Mouse (Mus musculus) Patski (cell line): ENCODE data around the gene Bank1. TPM values are rescaled to one million over a fixed set of nuclear protein-coding genes. Genes with fewer than 3 reads are reported as not detected.

Source experiments
- ATAC-seq: fragments of 100-300 bp; one replicate; pipeline ENCODE4 v1.8.0; 2021
- CTCF ChIA-PET: fragments of 350-600 bp; sonication (Branson Sonifier 250); formaldehyde crosslinking; loops from one replicate; lab custom pipeline; 2022; ENCODE audit warnings: inconsistent platforms; lab: Charles Lee
- POLR2A ChIA-PET: fragments of 350-600 bp; sonication (Branson Sonifier 250); formaldehyde crosslinking; loops from one replicate; lab custom pipeline; 2022; ENCODE audit warnings: antibody characterized with exemption, inconsistent platforms; lab: Charles Lee
- DNase-seq: peaks from one replicate; pipeline ENCODE4 v3.0.0-alpha.2; 2011; ENCODE audit warnings: low read depth, low spot score
- H3K27me3 ChIP-seq: fragments of 371-371 bp; one replicate; pipeline ENCODE4 v1.5.1; 2021
- CTCF ChIP-seq: fragments of 100-300 bp; IDR thresholded peaks from one replicate; pipeline ENCODE4 v1.5.1; 2021
- in situ Hi-C: fragments of 300-500 bp; cut with MboI; formaldehyde crosslinking; loops from 3 replicates; pipeline ENCODE4 v1.11.1; 2018; ENCODE audit warnings: low pct_unique_long_range_greater_than_20kb, mixed read lengths
- polyA plus RNA-seq: library from polyadenylated mRNA; unstranded; gene quantifications from one replicate; pipeline ENCODE4 v1.2.3, GENCODE M21; 2021

Gene Bank1
- polyA plus RNA-seq, 1 experiment from 2014 or later: 0.28 TPM

DNA sequence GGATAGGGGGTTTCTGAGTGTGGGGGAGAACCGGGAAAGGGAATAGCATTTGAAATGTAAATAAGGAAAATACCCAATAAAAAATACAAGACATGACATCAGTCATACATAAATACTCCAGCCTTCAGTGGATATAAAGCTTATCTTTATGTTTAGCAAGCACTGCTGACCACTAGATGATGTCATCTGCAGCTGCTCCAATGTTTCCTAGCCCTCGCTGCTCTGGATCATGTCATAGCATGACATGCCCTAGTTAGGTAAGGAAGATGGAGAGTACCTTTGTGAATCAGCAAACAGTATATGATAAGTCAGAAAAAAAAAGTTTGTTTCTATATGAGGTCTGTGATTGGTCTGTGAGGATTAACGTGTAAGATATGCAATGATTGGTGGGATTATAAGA lies 68.1 kb downstream of the Bank1 start:
- no peak for TF ChIP-seq CTCF
- ChIA-PET POLR2A (no interaction called here), CTCF (interaction anchor here (1.3 to 1.4 kb wide), 2 partner anchors 13 to 49 kb away, joined by 3 to 5 read pairs; no protein-coding TSS in a partner anchor)
- no peaks in the 10 kb centered on the region for H3K27me3 ChIP-seq
- DNase-seq (no peak), ATAC-seq (no peak)
- in situ Hi-C loops: loop anchor here (25.0 kb wide), 1 partner anchor 1505 kb away; no protein-coding TSS in a partner anchor

DNA sequence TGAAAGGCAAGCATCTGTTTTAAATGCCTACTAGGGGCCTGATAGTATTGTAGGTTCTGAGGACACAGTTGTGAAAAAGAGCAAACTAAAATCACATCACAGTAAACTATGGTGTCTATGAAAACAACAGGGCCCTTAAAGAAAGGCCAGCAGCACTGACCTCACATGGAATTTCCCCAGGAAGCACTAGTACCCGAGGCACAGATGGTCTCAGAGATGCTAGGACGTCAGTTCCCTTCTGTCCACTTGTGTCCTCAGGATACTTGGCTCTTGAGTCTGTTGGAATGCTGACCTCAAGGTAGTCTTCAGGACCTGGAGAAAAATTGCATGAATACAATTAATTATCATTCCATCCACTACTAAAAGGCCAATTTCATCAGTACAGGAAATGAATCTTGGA lies 71.2 kb downstream of the Bank1 start:
- ATAC-seq (no peak), DNase-seq (no peak)
- CTCF ChIA-PET: interaction anchor here (1.4 kb wide), 1 partner anchor 13 kb away, joined by 4 read pairs; no protein-coding TSS in a partner anchor

DNA sequence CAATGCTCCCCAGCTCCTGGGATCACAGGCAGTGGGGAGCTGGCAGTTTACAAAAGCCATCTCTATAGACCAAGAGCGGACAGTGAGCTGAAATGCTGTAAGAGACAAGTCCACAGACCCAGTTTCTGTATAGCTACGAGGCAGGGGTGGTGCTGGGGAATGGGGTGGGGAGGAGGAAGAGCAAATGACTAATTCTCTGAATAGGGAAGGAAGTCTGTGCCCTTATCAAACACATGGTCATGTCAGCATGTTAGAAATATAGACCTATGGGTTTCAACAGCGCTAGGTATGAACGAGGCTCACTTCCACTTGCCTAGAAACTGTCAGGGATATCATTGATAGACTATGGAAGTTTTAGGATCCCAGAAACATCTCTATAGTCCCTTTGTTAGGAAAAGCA lies 73.0 kb downstream of the Bank1 start:
- no peak for ATAC-seq
- ChIA-PET POLR2A (no interaction called here), CTCF (no interaction called here)
- TF ChIP-seq CTCF: no peak
- in situ Hi-C loops: loop anchor here (25.0 kb wide), 1 partner anchor 1509 kb away; no protein-coding TSS in a partner anchor
- no peak for DNase-seq
- H3K27me3 ChIP-seq: no peaks in the 10 kb centered on the region

More for the DNA sequence above, 71.2 kb downstream of the Bank1 start:
- POLR2A ChIA-PET: no interaction called here
- in situ Hi-C loops: loop anchor here (25.0 kb wide), 1 partner anchor 1508 kb away; no protein-coding TSS in a partner anchor
- H3K27me3 ChIP-seq: no peaks in the 10 kb centered on the region
- TF ChIP-seq CTCF: no peak

DNA sequence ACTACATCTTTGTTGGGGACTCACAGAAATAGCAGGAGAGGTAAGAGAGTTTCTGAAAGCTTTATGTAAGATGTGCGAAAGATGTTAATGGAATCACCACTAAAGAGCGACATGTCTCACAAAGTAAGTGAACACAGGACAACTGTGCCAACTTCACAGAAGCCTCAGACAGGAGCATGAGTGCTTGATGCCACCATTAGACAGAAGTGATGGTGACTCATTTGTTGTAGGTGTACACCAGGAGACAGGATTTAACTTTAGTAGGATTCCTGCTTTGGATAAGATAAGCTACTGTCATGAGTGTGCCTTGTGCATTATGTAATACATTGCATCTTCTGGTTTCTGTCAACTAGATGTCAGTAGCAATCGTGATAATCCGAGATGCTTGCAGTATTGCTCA lies 74.3 kb downstream of the Bank1 start:
- H3K27me3 ChIP-seq: no peaks in the 10 kb centered on the region
- ChIA-PET POLR2A (no interaction called here), CTCF (interaction anchor here (0.9 kb wide), 1 partner anchor 162 kb away, joined by 3 read pairs; no protein-coding TSS in a partner anchor)
- DNase-seq (no peak), ATAC-seq (no peak)
- in situ Hi-C loops: loop anchor here (25.0 kb wide), 1 partner anchor 1511 kb away; no protein-coding TSS in a partner anchor
- TF ChIP-seq CTCF: no peak

DNA sequence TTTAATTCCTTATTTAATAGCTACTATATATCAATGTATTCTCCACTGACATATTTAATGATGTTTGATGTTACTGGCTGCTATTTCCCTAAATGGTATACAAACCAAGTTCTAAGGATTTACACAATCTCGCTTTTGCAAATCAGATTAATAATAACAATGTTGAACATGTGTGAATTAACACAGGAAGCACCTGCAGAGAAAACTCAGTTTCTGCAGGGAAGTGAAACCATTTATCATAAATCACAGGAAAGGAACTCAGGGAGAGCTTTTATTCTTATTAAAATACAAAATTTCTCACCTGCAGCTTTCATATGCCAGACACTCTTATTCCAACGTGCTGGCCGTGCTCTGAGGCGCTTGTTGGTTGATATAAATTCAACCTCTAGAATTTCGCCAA lies 78.5 kb downstream of the Bank1 start:
- in situ Hi-C loops: no loop called here
- H3K27me3 ChIP-seq: no peaks in the 10 kb centered on the region
- no peak for ATAC-seq
- no peak for DNase-seq
- ChIA-PET CTCF (interaction anchor here (1.6 kb wide), 1 partner anchor 9 kb away, joined by 5 read pairs; no protein-coding TSS in a partner anchor), POLR2A (no interaction called here)
- TF ChIP-seq CTCF: no peak

DNA sequence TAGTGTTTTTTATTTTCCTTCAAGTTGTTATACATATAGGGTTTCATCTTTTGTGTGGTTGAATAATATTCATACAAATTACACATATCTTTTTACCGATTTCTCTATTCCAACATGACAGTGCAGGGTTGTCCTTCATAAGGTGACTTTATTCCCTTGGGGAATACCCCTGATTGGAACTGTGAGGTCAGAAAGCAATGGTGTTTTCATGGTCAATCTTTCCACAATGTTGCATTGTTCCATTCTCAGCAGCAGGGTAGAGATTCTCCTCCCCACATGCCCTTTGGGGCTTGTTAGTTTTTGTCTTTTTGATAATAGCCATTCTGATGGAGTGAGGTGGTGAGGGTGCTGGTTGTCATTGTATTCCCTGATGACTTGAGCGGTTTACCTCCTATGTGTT lies 80.9 kb downstream of the Bank1 start:
- POLR2A ChIA-PET: no interaction called here
- CTCF ChIA-PET: interaction anchor here (1.3 to 1.6 kb wide), 2 partner anchors 10 to 12 kb away, joined by 4 to 5 read pairs; no protein-coding TSS in a partner anchor
- ATAC-seq: no peak
- no peak for DNase-seq
- TF ChIP-seq CTCF: no peak
- H3K27me3 ChIP-seq: no peaks in the 10 kb centered on the region
- in situ Hi-C loops: no loop called here

DNA sequence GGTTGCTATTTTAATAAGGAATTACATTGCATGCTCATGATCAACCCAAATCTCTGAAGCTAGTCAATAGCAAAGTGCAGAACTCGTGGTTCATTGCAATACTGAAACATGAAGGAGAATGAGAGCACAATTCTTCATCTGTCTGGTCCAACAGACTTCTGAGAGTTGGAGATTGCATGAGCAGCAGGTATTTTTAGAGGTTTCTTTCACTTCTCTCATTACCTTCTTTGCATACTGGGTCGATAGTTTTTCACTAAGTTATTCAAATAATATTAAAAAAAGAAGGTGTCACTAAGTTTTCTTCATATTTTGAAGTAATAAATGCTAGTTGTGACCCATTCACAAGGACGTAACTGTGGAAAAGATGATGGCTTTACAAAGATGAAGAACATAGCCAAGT lies 87.1 kb downstream of the Bank1 start:
- ATAC-seq (no peak), DNase-seq (no peak)
- TF ChIP-seq CTCF: no peak
- in situ Hi-C loops: no loop called here
- POLR2A ChIA-PET: interaction anchor here (0.6 kb wide), 1 partner anchor 310 kb away, joined by 3 read pairs; no protein-coding TSS in a partner anchor
- no peaks in the 10 kb centered on the region for H3K27me3 ChIP-seq
- CTCF ChIA-PET: no interaction called here

DNA sequence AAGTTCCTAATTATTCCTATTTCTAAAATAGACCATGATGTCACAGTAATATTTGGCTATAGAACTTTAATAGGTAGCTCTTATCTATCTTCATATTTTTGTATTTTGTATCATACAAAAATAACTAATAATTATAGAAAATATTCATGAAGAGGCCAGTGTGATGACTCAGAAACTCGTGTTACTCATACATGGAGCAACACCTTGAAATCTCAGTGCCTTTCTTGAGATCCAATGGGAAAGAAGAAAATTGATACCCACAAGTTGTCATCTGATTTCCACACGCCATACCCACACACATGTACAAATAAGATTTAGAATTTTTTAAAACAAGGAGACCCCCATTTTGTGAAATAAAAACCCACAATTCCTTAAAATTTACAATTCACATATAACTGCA lies 92.4 kb downstream of the Bank1 start:
- no peak for TF ChIP-seq CTCF
- in situ Hi-C loops: no loop called here

DNA sequence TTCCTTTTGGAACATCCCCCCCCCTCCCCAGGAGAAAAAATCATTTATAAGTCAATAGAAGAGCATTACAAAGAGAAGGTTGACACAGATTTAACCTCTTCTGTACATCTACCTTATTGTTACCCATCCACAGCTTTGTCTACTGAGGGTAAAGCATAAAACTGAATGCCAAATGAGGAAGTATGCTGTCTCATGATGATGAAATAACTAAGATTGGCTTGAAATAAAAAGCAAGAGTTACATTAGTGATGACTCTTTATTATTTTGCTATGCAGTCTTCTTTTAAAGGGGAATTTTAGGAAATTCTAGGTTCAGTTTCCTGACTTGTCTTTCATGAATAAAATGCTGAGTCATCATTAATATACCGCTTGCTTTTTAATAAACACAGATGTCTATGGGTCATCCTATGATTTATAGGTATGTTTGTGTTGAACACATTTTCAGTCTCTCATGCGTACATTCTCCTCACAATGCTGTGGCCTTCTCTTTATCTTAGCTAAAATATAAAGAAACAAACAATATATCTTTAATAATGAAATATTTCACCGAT lies 95.2 kb downstream of the Bank1 start:
- ATAC-seq (no peak), DNase-seq (no peak)
- no peak for TF ChIP-seq CTCF
- ChIA-PET CTCF (interaction anchor here (0.9 to 1.8 kb wide), 2 partner anchors 25 to 107 kb away, joined by 3 to 6 read pairs; no protein-coding TSS in a partner anchor), POLR2A (no interaction called here)
- no peaks in the 10 kb centered on the region for H3K27me3 ChIP-seq
- in situ Hi-C loops: no loop called here

More for the DNA sequence above, 92.4 kb downstream of the Bank1 start:
- POLR2A ChIA-PET: no interaction called here
- DNase-seq (no peak), ATAC-seq (no peak)
- H3K27me3 ChIP-seq: no peaks in the 10 kb centered on the region
- CTCF ChIA-PET: interaction anchor here (0.7 to 1.1 kb wide), 4 partner anchors 8 to 426 kb away, joined by 3 to 4 read pairs (median 4); no protein-coding TSS in a partner anchor

DNA sequence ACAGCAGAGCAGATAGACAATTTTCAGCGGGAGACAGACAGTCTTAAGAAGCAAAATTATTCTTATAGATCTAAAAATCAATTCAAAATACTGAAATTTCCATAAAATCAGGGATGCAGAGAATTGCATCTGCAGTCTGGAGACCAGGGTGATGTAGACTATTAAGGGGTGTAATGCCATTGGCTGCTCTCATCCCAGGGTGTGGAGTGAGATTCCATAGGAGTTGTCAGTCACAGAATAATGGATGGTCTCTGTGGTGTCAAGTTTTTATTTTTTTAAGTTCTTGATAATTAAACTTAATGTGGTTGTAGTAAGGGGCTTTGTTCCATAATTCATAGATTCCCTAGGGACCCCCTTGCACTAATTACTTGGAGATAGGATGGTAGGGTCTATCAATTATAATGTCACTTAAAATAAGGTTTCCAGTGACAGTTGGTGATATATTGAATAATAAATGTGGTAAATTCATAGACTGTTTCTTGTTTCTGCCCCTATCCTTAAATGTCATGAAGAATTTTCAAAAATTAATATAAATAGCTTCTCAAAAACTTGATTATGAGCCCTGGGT lies 136.1 kb downstream of the Bank1 start:
- TF ChIP-seq CTCF: no peak
- H3K27me3 ChIP-seq: peaks cover 8% of the 10 kb centered on the region
- ChIA-PET POLR2A (no interaction called here), CTCF (no interaction called here)
- ATAC-seq (no peak), DNase-seq (no peak)
- in situ Hi-C loops: no loop called here

DNA sequence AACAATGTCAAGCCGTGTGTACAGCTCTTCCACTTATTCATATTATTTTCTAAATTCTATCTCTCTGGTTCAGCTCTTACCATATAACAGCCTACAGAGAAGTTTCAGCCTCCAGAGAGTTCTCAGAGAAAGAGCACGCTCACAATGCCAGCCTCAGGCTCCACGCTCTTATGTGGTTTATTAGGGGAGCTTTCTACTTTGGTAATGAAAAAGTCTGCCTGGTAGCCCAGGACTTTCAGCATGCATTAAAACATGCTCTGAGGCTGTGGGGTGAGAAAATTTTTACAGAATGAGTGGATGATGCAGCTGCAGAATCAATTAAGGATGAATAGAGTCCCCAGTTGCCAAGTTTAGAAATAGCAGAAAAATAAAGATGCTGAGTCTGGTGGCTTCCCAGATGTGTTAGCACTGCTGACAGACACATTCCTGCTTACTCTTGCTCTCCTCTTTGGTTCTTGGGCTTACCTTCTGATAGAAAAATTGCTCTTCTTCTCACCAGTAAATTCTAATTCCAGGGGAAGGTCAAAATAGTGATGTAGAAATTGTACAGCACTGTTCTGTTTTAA lies 139.2 kb downstream of the Bank1 start:
- TF ChIP-seq CTCF: no peak
- DNase-seq (no peak), ATAC-seq (no peak)
- H3K27me3 ChIP-seq: peaks cover 8% of the 10 kb centered on the region
- ChIA-PET CTCF (interaction anchor here (1.2 to 2.4 kb wide), 4 partner anchors 10 to 425 kb away, joined by 3 to 16 read pairs (median 4); no protein-coding TSS in a partner anchor), POLR2A (no interaction called here)
- in situ Hi-C loops: no loop called here
